Mouse (Mus musculus) lung, adult 2 months (tissue): ENCODE measurements around the gene Mta3.

Experiments used
- CTCF ChIP-seq: fragments of 200-500 bp; IDR thresholded peaks from 2 replicates; pipeline ENCODE4 v1.5.1; 2011; ENCODE audit warnings: mild to moderate bottlenecking, low read length, control low read depth; ENCODE audit not compliant: insufficient read depth
- POLR2A ChIP-seq: fragments of 200-500 bp; IDR thresholded peaks from 2 replicates; pipeline ENCODE4 v1.6.1; 2011; ENCODE audit warnings: low read depth, mild to moderate bottlenecking, control low read depth, low read length, borderline replicate concordance; ENCODE audit errors: extremely low read depth

DNA sequence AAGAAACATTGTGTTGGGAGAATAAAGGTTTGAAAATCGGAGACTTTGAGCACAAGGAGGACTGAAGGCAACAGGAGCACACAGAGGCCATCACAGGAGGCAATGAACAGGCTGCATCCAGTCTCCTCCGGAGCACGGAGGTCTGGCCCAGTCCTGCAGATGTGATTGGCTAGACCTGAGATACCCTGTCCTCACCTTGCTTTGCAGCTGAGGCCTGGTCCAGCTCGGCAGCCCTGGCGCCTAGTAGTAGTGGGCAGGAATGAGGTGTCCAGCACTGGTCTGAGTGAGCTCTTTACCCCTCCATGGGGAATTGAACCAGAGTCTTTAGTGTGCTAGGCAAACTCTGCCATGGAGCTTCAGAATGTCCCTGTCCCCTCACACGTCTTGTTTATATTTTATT lies 141.1 kb downstream of the Mta3 start:
- TF ChIP-seq POLR2A (no peak), CTCF (no peak)
